Mouse (Mus musculus): ENCODE data around the gene Ccdc12. TPM values are rescaled to one million over a fixed set of nuclear protein-coding genes. Genes with fewer than 3 reads are reported as not detected.

The Ccdc12 gene
- total RNA-seq, 2 experiments from 2014 or later = 49.6 to 52.2 TPM

- no peak for DNase-seq (ENCODE audit: low spot score in 2 of 2)
Measured at GRCm38 (mm10) chr9:110701114-110702032, 45.1 kb downstream of the Ccdc12 start.

DNA sequence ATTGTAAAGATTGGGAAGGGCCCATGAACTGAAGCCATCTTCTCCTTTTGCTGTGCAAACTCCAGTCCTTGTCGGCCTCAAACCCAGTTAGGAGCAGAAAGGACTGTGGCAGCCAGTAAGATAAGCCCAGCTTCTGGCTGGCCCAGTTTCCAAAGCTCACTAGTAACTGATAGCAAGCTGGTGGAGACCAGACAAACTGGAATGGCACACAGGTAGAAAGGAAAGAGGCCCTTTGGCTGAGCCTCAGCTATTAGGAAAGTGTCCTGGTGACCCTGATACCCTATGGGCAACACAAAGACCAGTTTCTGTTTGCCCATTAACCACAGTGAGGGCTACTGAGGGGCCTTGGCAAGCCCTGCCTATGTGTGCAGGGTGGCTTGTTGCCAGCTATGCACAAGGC is 46.5 kb downstream of the Ccdc12 start:
- DNase-seq (ENCODE audit: low spot score in 2 of 2) = no peak

GRCm38 (mm10) chr9:110703951-110704350 is 47.6 kb downstream of the Ccdc12 start:
- DNase-seq (ENCODE audit: low spot score in 2 of 2) = no peak

DNA sequence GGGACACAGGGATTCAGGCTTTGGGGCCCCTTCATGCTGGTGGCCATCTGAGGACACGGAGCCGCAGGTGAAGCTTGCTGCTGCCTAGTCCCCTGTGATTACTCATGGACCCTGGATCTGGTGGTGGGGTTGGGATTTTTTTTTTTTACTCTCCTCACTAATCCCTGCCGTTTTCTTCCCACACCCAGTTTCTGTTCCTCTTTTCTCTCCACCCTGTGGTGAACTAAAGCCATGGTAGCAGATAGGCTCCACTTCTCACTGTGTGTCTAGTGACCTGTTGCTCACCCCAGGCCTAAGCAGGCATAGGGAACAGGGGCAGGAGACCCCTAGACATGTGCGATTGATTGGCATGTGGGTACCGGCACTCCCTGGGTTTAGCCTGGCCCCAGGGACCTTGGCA is 50.5 kb downstream of the Ccdc12 start:
- no peak for DNase-seq (ENCODE audit: low spot score in 2 of 2)

DNA sequence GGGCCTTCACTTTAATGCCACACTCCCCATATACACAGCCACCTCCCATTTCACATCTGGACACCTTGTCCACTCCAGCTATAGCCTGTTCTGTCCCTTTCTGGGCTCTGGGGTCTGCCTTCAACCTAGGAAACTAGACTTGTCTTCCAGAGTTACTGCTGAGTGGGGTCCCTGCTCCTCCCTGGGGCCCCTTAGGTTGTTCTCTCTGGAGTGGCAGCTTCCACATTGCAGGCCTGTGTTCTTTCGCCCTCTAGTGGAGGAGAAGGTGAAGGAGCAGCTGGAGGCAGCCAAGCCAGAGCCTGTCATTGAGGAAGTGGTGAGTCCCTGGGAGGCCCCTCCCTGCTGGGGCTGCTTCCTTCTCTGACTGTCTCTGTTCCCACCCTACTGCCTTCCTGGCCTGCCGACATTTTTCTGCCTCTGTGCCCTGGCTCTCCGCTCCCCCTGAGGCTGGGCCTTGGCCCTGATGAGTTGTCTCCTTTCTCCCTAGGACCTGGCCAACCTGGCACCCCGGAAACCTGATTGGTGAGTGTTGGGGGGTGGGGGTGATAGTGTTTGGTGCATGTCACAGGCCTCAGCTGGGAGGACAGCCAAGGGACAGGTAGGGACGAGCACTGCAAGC is 53.4 kb downstream of the Ccdc12 start:
- peak; percentile 57 to 66 for DNase-seq (ENCODE audit: low spot score in 2 of 2)

DNA sequence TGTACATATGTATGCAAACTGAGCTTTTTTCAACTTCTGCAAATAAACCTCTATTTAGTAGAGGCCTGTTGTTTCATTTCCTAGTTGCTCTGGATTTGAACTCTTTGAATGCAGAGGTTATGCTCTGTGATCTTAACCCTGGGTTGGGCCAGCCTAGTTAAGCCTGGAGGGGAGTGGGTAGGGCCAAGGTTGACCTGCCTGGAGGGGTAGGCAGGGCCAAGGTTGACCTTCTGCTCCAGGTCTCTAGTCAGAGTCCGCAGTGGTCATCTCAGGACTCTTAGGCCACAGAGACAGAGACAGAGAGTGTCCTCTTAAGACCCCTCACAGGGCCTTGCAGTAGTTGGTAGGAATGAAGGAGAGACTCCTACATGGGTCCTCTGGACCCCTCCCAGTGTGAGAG is 55.2 kb downstream of the Ccdc12 start:
- DNase-seq (ENCODE audit: low spot score in 2 of 2) = no peak

DNA sequence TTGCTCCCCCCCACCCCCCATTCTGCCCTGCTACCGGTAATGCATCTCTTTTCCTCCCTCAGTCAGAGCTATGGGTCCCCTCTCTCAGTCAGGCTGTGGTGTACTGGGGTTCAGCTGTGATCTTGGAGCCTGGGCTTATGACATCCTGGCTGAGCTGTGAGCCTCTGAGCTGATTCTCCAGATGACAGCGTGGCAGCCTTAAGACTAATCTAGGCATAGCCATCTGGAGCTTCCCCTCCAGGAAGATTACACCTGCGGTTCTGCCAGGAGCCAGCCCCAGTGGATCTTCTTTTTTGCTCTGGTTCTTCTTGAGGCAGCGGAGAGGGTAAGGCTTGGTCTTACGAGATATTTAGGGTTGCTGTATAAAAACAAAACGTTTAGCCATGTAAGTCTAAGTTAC is 55.7 kb downstream of the Ccdc12 start:
- DNase-seq (ENCODE audit: low spot score in 2 of 2) = no peak

DNA sequence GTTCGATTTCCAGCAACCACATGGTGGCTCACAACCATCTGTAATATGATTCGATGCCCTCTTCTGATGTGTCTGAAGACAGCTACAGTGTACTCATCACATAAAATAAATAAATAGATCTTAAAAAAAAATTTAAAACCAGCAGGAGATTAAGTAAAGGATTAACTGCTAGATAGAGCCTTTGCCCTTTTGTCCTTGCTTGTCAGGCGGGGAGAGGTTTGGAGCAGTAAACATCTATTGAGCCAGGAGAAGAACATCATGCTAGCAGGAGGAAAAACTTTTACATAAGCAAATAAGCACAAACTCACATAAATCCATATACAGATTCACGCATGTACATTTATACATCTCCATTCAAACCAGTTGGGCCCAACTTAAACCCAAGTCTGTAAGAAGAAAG is 56.2 kb downstream of the Ccdc12 start:
- no peak for DNase-seq (ENCODE audit: low spot score in 2 of 2)

GRCm38 (mm10) chr9:110713389-110713788 is 57.1 kb downstream of the Ccdc12 start:
- DNase-seq (ENCODE audit: low spot score in 2 of 2) = no peak

- DNase-seq (ENCODE audit: low spot score in 2 of 2) = no peak
Measured at GRCm38 (mm10) chr9:110715426-110715825, 59.1 kb downstream of the Ccdc12 start.

DNA sequence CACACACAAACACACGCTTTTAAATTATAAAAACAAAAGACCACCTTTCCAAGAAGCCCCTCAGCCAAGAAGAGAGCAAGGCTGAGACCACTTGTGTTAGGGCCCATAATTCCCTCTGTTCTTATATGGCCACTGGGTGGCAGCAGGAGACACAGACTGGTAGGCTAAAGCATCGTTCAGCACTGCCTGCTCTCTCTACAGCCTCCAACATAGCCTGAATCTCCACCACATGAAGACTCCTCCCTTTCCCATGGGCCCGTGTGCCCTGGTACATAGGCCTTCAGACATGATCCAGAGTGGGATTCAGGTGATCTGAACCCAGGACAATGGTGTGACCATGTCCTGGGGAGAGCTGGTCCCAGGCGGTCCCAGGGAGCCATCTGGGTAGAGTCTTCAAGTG is 60.5 kb downstream of the Ccdc12 start:
- DNase-seq (ENCODE audit: low spot score in 2 of 2) = peak in 1 of 2 experiments; percentile 38

DNA sequence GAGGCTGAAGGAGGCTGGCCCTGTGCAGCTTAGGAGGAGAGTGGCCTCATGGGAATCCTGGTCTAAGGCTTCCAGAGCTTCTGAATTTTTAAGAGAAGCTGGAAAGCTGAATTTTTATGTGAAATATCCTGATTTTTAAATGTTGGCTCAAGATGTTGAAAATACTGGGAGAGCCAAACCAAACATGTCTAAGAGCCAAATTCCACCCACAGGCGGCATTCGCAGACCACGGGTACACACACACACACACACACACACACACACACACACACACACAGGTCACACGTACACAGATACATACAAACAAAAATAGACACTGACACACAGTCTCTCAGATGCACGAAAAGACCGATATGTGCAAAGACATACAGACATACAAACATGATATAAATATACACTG is 61.8 kb downstream of the Ccdc12 start:
- no peak for DNase-seq (ENCODE audit: low spot score in 2 of 2)

GRCm38 (mm10) chr9:110718810-110719209 is 62.5 kb downstream of the Ccdc12 start:
- DNase-seq (ENCODE audit: low spot score in 2 of 2) = no peak

GRCm38 (mm10) chr9:110719977-110720376 is 63.7 kb downstream of the Ccdc12 start:
- no peak for DNase-seq (ENCODE audit: low spot score in 2 of 2)

DNA sequence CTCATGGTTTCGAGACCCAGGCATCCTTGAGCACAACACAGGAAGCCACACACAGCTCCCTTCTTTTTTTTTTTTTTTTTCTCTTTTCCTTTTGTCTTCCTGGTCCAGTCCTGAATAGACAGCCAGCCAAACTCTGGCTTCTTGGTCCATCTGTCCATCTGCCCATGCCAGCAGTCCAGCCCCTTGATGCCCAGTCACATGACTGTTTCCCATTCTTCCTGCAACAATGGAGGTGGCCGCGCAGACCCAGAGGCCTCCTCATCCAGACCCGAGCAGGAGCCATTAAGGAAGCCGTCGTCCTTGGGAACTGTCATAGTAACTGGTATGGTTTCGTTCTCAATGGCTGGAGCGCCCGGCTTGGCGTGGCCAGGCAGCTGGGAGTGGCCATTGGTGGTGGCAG is 65.8 kb downstream of the Ccdc12 start:
- no peak for DNase-seq (ENCODE audit: low spot score in 2 of 2)

GRCm38 (mm10) chr9:110725721-110726135 is 69.4 kb downstream of the Ccdc12 start:
- DNase-seq (ENCODE audit: low spot score in 2 of 2) = no peak

- no peak for DNase-seq (ENCODE audit: low spot score in 2 of 2)
Measured at GRCm38 (mm10) chr9:110726867-110727266, 70.6 kb downstream of the Ccdc12 start.

- peak; percentile 55 to 56 for DNase-seq (ENCODE audit: low spot score in 2 of 2)
Measured at GRCm38 (mm10) chr9:110729841-110730240, 73.5 kb downstream of the Ccdc12 start.

GRCm38 (mm10) chr9:110731859-110732258 is 75.6 kb downstream of the Ccdc12 start:
- no peak for DNase-seq (ENCODE audit: low spot score in 2 of 2)

DNA sequence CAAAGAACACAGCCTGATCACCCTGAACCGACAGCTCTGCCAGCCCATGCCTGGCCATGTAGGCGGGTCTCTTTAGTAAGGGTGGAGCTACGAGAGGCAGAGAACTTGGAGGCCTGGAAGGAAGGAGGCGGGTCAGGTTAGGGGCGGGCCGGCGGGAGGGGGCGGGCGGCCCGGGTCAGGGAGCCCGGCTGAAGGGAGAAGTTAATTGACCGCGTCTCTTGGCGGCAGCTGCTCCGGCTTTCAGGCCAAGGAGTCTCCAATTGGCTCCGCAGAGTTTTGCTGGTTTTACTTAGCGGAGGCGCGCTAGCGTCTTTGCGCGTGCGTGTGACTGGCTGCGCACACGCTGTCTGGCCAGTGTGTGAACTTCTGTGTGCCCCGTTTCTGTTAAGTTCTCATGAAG is 76.3 kb downstream of the Ccdc12 start:
- DNase-seq (ENCODE audit: low spot score in 2 of 2) = peak; percentile 59 to 67

- DNase-seq (ENCODE audit: low spot score in 2 of 2) = no peak
Measured at GRCm38 (mm10) chr9:110733102-110733501, 76.8 kb downstream of the Ccdc12 start.

- no peak for DNase-seq (ENCODE audit: low spot score in 2 of 2)
Measured at GRCm38 (mm10) chr9:110734154-110734553, 77.9 kb downstream of the Ccdc12 start.
